Mouse (Mus musculus) T-helper 17 cell (primary cell): ENCODE results near the gene Scaf11.
"Not testable (repeated sequence)": the region's sequence is repeated elsewhere in the genome, so short reads cannot be mapped to it uniquely, and the experiment has no call there.

Experiments
- in situ Hi-C, 2 experiments: fragments of 300-600 bp; cut with MboI, MseI; formaldehyde crosslinking; loops; 1 replicate in 1 of 2; 2 replicates in 1 of 2; pipeline ENCODE4 v1.15.1; 2025; ENCODE audit warnings: high pct_unique_total_duplicates in 2 of 2

Scaf11 gene

GRCm38 (mm10) chr15:96460730-96461540 is at the start of gene Scaf11:
TSS of gene Scaf11 (minus strand) at chr15:96460843.
- in situ Hi-C loops, result no loop called here

- in situ Hi-C loops, result loop anchor here in 1 of 2 experiments (25.0 kb wide), 1 partner anchor 630 kb away; no protein-coding TSS in a partner anchor
These were observed 46.6 kb upstream of the Scaf11 start for GRCm38 (mm10) chr15:96507097-96507840.

GRCm38 (mm10) chr15:96497646-96498045 is 37.0 kb upstream of the Scaf11 start:
- in situ Hi-C loops, result no loop called here

GRCm38 (mm10) chr15:96494279-96494678 is 33.6 kb upstream of the Scaf11 start:
- in situ Hi-C loops, result no loop called here

GRCm38 (mm10) chr15:96493573-96493972 is 32.9 kb upstream of the Scaf11 start:
- in situ Hi-C loops, result no loop called here

- in situ Hi-C loops, result not testable (repeated sequence)
These were observed 32.3 kb upstream of the Scaf11 start for GRCm38 (mm10) chr15:96492919-96493318.

GRCm38 (mm10) chr15:96491861-96492641 is 31.4 kb upstream of the Scaf11 start:
- in situ Hi-C loops, result no loop called here

GRCm38 (mm10) chr15:96491421-96491820 is 30.8 kb upstream of the Scaf11 start:
- in situ Hi-C loops, result no loop called here

- in situ Hi-C loops, result no loop called here
These were observed 29.5 kb upstream of the Scaf11 start for GRCm38 (mm10) chr15:96490123-96490522.

GRCm38 (mm10) chr15:96488941-96489786 is 28.5 kb upstream of the Scaf11 start:
- in situ Hi-C loops, result loop anchor here in 1 of 2 experiments (5.0 kb wide), 1 partner anchor 58 kb away; no protein-coding TSS in a partner anchor

GRCm38 (mm10) chr15:96487066-96487698 is 26.5 kb upstream of the Scaf11 start:
- in situ Hi-C loops, result loop anchor here in 1 of 2 experiments (5.0 kb wide), 1 partner anchor 60 kb away; no protein-coding TSS in a partner anchor

- in situ Hi-C loops, result no loop called here
These were observed 20.2 kb upstream of the Scaf11 start for GRCm38 (mm10) chr15:96480822-96481221.

GRCm38 (mm10) chr15:96478006-96478405 is 17.4 kb upstream of the Scaf11 start:
- in situ Hi-C loops, result no loop called here

- in situ Hi-C loops, result no loop called here
These were observed 15.7 kb upstream of the Scaf11 start for GRCm38 (mm10) chr15:96476359-96476758.

- in situ Hi-C loops, result no loop called here
These were observed 14.9 kb upstream of the Scaf11 start for GRCm38 (mm10) chr15:96475571-96475972.

- in situ Hi-C loops, result no loop called here
These were observed 13.8 kb upstream of the Scaf11 start for GRCm38 (mm10) chr15:96474325-96474955.

- in situ Hi-C loops, result no loop called here
These were observed 13.3 kb upstream of the Scaf11 start for GRCm38 (mm10) chr15:96473920-96474319.

- in situ Hi-C loops, result no loop called here
These were observed 7.7 kb upstream of the Scaf11 start for GRCm38 (mm10) chr15:96468316-96468715.

- in situ Hi-C loops, result no loop called here
These were observed 7.2 kb upstream of the Scaf11 start for GRCm38 (mm10) chr15:96467844-96468243.
